Mouse (Mus musculus) gastrocnemius, postnatal 25 days (tissue): ENCODE results near the gene Ofd1. TPM values are rescaled to one million over a fixed set of nuclear protein-coding genes. Genes with fewer than 3 reads are reported as not detected.

Source experiments
- DNase-seq: peaks from one replicate; pipeline ENCODE4 v3.0.0; 2022
- long read RNA-seq, 2 experiments: library from polyadenylated mRNA; stranded (forward); transcript quantifications; one replicate each; pipeline ENCODE4 v2.0.0; 2021
- total RNA-seq, 2 experiments: library from RNA; stranded (reverse); gene quantifications; 1 replicate in 1 of 2; 2 replicates in 1 of 2; pipeline ENCODE4 v1.2.3; 2021

Ofd1 gene
- total RNA-seq = 1 to 10 TPM; 4.1 to 4.8 TPM
- long read RNA-seq, experiment 1, full-length matches to known transcripts = 3 of 6 reads
- long read RNA-seq, experiment 1, partial matches to known transcripts = 3 of 6 reads
- long read RNA-seq, experiment 1, other reads (novel, unspliced or antisense) = 0 of 6 reads
- long read RNA-seq, experiment 2, full-length matches to known transcripts = 5 of 10 reads
- long read RNA-seq, experiment 2, partial matches to known transcripts = 5 of 10 reads
- long read RNA-seq, experiment 2, other reads (novel, unspliced or antisense) = 0 of 10 reads

DNA sequence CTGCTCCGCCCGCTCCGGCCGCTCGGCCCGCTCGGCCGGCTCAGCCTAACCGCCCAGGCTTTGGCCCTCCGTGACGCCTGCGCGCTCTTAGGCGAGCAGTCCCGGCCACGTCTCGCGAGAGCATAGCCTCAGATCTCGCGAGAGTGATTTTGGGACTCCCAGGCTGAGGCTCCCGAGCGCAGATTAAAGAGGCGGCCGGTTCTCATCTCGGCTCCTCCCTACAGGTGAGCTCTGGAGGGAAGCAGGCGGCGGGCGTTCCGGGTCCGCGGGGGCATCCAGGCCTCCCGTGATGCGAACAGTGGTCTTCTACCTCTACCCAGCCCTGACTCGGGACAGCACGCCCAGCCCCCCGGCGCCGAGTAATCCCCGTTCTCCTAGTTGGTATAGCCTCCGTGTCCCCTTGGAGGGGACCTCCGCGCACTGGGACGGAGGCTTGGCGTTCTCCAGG is at the start of gene Ofd1:
TSS of gene Ofd1 (minus strand) at position 89 of the 448 bp plus-strand sequence.
- DNase-seq = peak; percentile 86

DNA sequence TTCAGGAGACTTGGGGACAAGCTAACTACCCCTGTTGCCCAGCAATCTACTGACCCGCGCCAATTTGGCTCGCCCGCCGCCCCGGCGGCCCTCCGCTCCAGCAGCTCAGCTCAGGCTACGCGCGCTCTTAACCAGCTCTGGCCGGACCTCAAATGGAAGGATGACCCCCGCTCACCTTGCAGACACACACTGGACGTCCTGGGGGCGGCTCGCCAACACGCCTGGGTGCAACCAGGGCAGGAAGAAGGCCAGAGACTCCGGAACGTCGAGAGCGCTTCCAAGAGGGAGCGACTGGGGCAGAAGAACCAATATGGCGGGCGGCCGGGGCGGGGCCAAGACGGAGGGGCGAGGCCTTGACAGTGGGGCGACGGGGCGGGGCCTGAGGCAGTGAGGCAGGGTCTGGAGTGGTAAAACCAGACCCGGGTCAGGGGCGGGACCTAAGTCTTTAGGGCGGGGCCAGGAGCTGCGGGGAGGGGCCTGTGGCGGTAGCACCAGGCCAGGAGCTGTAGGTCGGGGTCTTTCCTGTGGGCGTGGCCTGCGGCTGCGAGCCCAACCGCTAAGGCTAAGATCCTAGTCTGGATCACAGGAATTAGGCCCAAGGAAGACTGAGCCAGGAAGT is 39.0 kb upstream of the Ofd1 start, which contains the start of gene Rab9:
TSS of gene Rab9 (minus strand) at position 503 of the 619 bp plus-strand sequence.
- peak; percentile 91 for DNase-seq

DNA sequence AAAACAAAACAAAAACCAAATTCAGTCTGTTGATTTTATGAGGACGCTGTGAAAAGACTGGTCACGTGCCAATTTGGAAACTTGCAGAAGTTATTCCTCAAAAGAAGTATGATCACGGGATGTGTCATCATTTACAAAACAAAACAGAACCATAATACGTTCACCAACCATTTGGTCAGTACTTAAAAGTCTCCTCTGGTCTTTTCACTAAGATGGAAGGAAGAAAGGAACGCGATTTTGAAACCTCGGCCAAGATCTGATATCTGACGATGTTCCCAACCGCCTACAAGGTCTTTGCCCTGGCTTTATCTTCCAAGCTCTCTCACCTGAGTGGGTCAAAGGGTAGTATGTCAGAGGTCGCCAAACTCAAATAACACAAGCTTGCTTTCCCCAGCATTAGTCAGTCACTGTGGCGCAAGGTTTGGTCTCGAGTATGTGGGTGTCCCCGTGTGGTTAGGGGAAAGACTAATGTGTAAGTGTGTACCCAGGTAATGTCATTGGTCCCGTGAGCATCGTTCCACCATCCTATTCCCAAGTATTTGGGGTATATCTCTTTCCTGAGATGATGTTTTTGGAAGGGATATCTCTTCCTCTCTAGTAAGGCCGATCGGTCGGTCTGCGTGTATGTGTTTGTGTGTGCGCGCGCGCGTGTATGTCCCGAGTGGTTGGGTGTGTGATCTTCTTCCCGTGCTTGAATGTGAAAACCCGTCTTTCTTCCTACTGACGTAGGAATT is 38.3 kb upstream of the Ofd1 start:
- no peak for DNase-seq

DNA sequence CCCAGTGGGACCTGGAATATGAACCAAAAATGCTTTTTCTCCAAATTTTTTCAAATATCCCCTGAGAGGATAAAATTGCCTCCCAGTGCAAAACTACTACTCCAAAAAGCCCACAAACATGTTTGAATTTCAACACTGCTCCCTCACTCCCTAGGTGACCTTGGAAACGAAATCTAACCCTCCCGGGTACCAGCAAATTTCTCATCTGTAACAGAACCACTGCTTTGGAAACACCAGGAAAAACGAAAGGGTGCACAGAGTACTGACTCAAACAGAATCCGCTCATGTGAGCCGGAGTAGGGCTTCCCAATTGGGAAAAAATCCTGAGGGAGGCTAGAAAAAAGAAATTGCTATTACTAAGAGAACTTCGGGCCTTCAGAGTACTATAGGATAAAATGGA is 36.9 kb upstream of the Ofd1 start:
- DNase-seq = no peak

DNA sequence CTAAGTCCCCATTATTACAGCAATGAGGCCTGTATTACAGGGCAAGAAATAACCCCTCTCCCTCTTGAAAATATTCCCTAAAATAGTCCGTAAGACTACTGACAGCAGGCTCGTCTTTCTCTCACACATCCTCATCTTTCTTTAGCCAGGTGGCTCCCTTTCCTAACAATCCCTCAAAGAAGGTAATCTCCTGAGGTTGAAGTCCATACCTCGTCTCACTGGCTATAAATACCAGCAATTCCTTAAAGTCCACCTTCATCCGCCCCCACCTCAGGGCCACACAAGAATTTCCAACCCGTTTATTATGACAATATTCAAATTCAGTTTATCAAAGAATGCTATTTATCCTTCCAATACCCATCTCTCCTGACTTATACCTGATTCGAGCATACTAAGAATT is 32.1 kb upstream of the Ofd1 start:
- no peak for DNase-seq

DNA sequence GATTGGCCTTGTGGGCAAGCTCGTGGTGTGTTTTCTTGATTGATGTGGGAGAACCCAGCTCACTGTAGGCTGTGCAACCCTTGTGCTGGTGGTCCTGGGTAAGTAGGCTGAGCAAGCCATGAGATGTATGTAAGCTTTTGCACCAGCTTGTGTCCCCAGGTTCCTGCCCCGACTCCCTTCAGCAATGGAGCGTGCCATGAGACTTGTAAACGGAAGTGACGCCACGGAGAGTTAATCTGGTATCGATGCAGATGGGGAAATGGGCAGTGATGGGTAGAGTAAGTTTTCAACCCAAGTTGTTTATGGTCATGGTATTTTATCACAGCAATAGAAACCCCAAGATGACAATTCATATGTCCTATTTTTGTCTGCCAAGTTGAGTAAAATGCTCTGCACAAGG is 27.8 kb upstream of the Ofd1 start:
- no peak for DNase-seq

DNA sequence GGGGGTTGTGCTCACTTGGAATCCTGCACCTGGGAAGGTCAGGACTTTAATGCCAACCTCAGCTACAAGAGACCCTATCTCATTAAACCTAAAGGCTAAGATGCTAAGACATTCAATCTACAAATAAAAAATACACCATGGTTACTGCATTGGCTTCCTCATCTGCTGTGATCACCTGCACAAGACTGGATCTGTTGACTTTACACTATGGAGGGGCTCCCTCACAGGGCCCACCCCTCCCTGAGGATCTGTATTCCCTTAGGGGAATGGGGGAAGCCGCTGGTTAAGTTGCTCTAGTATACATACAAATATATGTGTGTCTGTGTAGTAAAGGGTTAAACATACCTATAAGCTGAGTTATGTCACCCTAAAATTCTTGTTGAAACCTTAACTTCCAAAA is 15.0 kb upstream of the Ofd1 start:
- DNase-seq = no peak

DNA sequence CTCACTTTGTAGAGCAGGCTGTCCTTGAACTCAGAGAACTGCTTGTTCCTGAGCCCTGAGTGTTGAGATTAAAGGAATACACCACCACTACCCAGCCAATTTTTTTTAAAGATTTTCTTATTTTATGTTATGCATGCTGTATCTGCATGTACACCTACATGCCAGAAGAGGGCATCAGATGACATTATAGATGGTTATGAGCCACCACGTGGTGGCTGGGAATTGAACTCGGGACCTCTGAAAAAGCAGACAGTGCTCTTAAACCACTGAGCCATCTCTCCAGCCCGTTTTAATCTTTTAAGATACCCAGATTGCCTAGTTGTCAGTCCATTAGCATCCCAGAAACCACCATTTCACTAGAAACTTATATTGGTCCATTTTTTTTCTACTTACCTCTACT is 13.8 kb upstream of the Ofd1 start:
- no peak for DNase-seq

DNA sequence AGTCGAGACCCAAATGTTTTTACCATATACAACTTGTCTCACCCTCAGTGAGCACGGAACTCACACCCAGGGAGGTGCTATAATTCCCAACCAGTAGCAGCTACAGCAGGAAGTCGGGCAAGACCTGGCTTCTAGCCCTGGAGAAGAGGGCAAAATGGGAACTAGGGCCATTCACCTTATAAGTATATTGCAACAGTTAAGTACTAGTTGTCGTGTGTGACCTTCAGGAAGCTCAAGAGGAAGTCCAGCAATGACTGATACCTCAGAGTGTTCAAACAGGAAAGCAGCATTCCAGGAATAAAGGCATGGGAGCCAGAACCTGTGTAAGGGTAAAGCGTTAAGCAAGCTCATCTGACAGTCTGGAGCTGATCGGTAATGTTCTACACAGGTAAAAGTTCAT is 13.0 kb upstream of the Ofd1 start:
- DNase-seq = no peak

DNA sequence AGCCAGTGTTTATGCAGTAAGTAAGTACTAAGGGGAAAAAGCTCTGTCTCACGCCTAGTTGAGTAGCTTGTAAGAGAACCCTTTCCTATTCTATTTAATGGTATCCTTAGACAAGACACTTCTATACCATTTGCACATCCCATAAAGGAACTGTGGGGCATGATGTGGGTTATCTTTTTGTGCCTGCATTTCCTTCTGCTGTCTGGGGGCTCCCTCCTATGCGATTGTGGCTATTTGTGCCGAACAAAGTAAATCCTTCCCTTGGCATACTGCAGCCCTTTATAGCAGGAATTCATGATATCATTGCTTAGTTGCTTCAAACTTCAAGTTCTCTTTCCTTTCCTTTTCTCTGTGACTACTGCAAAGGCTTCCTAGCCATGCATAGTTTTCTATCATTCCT is 4.0 kb upstream of the Ofd1 start:
- DNase-seq = no peak

DNA sequence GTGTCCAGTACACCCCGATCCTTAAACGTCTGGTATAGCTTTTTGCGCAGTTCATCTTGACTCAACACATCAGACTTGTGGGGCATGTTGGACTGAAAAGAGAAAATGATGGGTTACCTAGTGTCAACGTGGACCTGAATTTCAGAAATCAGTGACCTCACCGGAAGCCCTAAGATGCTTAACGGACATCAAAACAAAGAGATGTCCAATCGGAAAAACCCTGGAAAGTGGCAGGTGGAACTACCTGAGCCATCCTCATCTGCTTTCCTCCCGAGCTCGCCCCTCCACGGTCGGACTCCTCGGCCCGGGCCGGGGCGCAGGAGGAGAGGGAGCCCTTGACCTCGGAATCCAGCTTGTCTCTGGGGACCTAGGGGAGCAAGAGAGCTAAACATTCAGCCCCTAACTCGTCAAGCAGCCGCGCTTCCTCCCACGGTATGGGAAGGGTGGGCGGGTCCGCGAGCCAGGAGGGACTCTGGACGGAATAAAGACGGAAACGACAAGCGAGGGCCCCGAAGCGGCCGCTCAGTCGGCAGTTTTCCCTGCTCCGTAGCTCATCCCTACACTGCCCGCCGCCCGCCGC is 378 bp downstream of the Ofd1 start, which contains the start of gene Trappc2:
TSS of gene Trappc2 (plus strand) at position 539 of the 580 bp plus-strand sequence.
- no peak for DNase-seq

DNA sequence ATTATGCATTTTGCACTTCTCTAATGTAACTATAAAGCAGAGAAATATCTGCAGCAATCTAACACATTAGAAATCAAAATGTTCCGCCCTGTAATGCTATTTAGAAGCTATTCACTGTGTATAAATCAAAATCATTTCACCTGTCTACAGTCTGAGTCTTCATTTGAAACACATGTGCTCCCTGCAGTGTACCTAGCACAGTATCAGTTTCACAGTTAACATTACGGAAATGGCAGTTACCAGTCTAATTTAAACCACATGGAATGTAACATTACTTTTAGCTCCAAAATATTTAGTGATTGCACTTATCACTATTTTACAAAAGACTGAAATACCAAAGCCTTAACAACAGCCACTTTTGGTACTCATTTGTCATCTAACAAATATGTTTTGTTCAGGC is 5.7 kb downstream of the Ofd1 start:
- no peak for DNase-seq

DNA sequence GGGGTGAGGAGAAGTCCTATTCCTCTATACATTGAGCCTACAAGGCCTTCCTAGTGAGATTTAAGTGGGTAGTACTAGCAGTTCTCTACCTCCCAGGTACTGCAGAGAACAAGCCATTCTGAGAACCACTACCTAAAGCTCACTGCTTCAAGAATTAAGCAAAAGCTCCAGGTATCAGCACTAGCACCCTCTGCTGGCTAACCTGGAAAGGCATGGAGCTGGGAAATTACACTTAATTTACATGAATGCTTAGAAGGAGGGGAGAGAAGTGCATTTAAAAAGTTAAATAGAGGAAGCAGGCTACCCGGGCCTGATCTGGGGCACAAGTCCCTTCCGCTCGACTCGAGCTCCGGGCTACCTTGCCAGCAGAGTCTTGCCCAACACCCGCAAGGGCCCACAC is 24.3 kb downstream of the Ofd1 start:
- DNase-seq = no peak

DNA sequence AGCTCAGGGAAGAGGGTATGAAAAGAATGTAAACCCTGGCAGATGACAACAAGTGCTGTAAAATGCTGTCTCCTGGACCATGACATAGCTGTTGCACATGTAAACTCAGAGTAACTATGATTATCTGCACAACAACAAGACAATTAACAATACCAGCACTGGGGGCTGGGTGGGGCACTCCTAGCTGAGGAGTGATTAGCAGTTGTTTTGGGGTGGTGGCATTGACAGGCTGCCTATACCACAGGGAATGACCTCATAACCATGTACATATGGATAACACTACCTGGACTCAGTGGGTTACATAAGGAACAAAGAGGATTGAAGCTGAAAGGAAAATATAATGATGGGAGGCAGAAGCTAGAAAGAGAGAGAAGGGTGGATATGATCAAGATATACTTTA is 32.6 kb downstream of the Ofd1 start:
- DNase-seq = no peak

DNA sequence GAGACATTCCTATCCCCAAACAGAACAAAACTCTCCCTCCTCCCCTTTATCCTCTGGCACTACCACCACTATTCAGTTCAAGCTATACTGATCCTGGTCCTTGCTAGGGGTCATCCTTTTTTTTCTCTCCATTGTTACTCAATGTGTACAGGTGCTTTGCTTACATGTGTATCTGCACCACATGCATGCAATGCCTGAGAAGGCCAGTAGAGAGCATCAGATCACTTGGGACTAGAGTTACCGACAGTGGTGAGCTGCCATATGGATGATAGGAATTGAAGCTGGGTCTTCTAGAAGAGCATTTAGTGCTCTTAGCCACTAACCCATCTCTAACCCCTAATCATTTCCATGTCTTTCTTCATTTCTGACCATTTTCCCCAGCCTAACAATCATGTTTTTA is 46.8 kb downstream of the Ofd1 start:
- no peak for DNase-seq

DNA sequence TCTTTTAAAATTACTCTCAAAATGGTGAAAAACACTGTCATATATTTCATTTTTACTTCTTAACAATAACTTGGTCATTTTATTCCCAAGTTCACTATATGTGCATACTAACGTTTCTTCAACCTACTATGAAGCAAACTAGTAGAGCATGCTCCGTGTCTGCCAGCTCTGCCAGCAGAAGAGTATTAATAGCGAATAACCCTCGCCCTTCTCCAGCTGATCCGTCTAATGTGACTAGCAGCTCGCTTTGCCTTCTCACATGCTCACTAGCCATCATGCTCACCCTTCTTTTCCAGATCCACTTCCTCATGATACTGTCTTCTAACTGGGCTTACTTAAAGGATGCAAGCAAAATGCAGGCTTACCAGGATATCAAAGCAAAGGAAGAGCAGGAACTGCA is 53.8 kb downstream of the Ofd1 start:
- peak; percentile 16 for DNase-seq

DNA sequence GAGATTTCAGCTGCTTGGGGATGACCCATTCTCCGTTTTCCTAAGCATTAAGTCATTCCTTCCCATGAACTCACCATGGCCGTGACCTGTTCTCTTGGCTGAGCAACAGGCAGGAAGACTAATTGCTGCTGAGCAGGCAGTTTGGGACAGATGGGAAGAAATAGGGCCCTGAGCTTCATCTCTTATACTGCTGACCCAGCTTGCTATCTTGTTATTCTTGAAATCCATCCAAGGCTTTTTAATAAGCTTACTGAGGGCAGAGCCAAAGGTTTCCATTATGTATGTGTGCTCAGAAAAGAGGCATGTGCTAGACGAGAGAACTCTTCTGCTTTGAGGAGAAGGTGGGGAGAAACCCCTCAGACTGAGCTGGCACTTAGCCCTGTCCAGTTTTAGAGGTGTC is 55.6 kb downstream of the Ofd1 start:
- peak; percentile 20 for DNase-seq

DNA sequence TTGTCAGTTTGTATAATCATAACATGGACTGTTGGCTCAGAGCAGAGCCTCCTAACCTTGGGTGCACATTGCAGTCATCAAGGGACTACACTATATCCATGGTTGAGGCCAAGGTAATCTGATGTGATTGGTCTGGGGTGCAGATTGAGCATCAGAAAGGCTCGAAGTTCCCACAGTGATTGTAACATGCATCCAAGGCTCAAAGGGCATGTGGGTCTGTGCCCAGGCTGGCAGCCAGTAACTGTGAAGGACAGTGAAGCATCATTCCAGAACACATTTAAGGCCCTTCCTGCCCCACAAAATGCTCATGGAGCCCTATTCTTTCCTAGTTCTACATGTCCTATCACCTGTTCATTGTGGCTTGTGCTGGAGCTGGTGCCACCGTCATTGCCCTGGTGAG is 56.9 kb downstream of the Ofd1 start:
- no peak for DNase-seq

DNA sequence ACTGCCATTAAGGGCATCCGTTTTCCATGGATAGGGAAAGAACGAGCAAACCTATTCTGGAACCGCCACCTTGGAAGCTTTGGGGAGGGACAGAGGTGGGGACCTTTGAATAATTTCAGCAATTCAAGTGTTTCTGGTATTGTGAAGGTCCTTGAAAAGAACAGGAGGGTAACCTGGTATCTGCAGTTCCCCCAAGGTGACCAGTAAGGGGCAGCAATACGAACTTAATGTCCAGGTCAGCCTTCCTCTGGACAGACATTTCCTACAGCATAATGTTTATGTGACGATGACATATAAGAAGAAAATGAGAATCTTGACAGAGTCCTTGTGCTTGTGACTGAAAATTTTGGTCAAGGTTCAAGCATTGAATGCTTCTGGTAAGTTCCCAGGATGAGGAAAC is 61.9 kb downstream of the Ofd1 start:
- no peak for DNase-seq

DNA sequence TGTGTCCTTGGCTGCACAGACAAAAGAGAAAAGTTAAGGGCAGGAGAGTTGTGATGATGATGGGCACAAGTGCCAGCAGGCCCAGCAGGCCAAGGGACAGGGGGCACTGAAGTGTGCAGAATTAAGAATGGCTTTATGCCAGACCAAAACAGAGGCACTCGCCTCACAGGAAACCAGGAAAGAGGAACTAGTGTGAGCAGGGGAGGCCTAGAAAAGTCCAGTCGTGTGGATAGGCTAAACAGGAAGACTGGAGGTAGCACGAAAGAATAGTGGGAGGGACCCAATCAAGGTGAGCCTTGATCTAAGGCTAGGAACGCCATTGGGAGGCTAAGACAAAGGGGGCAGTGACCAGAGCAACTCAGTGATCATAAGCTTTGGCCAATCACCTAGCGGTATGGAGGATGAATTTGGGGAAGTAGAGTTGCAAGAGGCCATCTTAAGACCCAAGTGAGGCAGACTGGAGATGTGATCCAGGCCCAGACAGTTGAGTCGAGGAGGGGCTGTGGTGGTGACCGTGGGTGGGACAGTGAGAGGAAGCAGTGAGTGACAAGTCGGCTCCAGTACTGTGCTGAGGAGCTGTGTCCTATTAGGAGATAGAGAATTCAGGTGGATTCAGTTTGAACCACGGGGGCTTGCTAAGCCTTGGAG is 63.7 kb downstream of the Ofd1 start:
- no peak for DNase-seq

DNA sequence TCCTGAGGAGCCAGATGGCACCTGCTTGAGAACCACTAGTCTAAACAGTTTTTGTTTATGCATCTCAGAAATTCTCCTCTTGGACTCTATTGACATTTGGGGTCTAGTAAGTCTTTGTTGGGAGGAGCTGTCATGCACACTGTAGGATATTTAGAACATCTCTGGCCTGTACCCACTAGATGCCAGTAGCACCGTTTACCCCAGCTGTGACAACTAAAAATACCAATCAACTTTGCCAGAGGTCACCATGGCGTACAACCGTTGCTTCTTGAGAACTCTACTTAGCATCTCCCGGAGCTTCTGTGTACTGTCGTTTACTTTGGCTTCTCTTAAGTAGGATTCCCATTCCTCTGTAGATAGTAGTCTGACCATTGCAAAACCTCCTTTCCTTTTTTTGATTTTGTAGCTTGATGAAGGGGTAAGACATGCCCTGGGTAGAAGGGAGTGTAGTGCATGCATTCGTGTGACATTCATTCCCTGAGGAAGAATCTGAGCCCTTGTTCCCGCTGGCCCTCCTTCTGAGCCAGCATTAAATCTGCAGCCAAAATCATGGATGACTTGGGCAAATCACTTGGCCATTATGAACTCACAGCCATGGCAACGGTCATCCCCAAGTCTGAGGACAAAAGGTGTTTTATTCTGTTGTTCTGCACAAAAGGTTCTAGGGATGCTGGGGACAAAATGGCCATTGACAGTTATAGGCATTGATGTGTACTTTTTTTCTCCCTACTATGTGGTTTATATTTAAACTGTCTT is 74.9 kb downstream of the Ofd1 start:
- no peak for DNase-seq

DNA sequence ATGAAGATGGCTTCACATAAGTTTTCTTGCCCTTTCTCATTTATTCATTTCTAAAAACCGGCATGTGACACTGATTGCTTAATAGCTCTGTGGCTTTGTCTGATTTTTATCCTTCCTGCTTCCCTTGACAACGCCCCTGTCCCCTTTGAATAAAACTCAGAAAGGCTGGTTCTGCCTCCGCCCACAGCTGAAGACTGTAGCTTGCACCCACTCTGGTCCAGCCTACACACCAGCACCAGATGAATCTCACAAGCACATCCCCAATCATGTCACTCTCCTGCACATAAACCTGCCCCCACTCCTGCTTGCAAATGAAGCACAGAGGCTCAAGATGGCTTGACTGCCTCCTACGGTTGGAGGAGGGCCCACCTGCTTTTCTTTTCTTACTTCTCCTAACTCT is 80.0 kb downstream of the Ofd1 start:
- no peak for DNase-seq
